Mouse (Mus musculus): Measurements from ENCODE around the gene Ccpg1. TPM values are rescaled to one million over a fixed set of nuclear protein-coding genes. Genes with fewer than 3 reads are reported as not detected.

The Ccpg1 gene
- total RNA-seq, 2 experiments from 2014 or later, result 149 to 152 TPM

GRCm38 (mm10) chr9:72968349-72969061 lies 16.7 kb upstream of the Ccpg1 start:
- peak overlapping the region; percentile 89 for H3K27ac ChIP-seq
- DNase-seq (ENCODE audit: low spot score in 2 of 2), result peak; percentile 80 to 91
- H3K4me3 ChIP-seq, result no peak overlapping the region
- peak; percentile 81 for TF ChIP-seq CTCF (conservative IDR thresholded peaks at IDR 0.05)

- peak overlapping the region; percentile 89 for H3K27ac ChIP-seq
- no peak; the same call in none of the 2 replicates for TF ChIP-seq CTCF (conservative IDR thresholded peaks at IDR 0.05)
- DNase-seq (ENCODE audit: low spot score in 2 of 2), result no peak
- no peak overlapping the region for H3K4me3 ChIP-seq
Measured at GRCm38 (mm10) chr9:72969874-72970273, 15.4 kb upstream of the Ccpg1 start.

- DNase-seq (ENCODE audit: low spot score in 2 of 2), result no peak
- Histone ChIP-seq H3K4me3 (no peak overlapping the region), H3K27ac (peak overlapping the region; percentile 59)
- no peak for TF ChIP-seq CTCF (conservative IDR thresholded peaks at IDR 0.05)
Measured at GRCm38 (mm10) chr9:72972435-72972834, 12.8 kb upstream of the Ccpg1 start.

GRCm38 (mm10) chr9:72972984-72973383 lies 12.2 kb upstream of the Ccpg1 start:
- peak; percentile 50 for TF ChIP-seq CTCF (conservative IDR thresholded peaks at IDR 0.05)

GRCm38 (mm10) chr9:72974734-72975133 lies 10.5 kb upstream of the Ccpg1 start:
- TF ChIP-seq CTCF (conservative IDR thresholded peaks at IDR 0.05), result no peak
- H3K4me3 ChIP-seq, result no peak overlapping the region
- H3K27ac ChIP-seq, result no peak overlapping the region
- no peak for DNase-seq (ENCODE audit: low spot score in 2 of 2)

More at GRCm38 (mm10) chr9:72972984-72973383, 12.2 kb upstream of the Ccpg1 start:
- H3K4me3 ChIP-seq, result no peak overlapping the region
- no peak for DNase-seq (ENCODE audit: low spot score in 2 of 2)
- no peak overlapping the region; the same call in 1 of the 2 replicates for H3K27ac ChIP-seq

GRCm38 (mm10) chr9:72975242-72975641 lies 10.0 kb upstream of the Ccpg1 start:
- Histone ChIP-seq H3K4me3 (no peak overlapping the region), H3K27ac (no peak overlapping the region)
- no peak for DNase-seq (ENCODE audit: low spot score in 2 of 2)
- no peak for TF ChIP-seq CTCF (conservative IDR thresholded peaks at IDR 0.05)

- Histone ChIP-seq H3K27ac (no peak overlapping the region), H3K4me3 (no peak overlapping the region)
- DNase-seq (ENCODE audit: low spot score in 2 of 2), result no peak
- peak; percentile 41 for TF ChIP-seq CTCF (conservative IDR thresholded peaks at IDR 0.05)
Measured at GRCm38 (mm10) chr9:72983066-72983465, 2.2 kb upstream of the Ccpg1 start.

GRCm38 (mm10) chr9:72987703-72988102 lies 2.5 kb downstream of the Ccpg1 start:
- H3K27ac ChIP-seq, result no peak overlapping the region
- H3K4me3 ChIP-seq, result no peak overlapping the region
- no peak for TF ChIP-seq CTCF (conservative IDR thresholded peaks at IDR 0.05)
- DNase-seq (ENCODE audit: low spot score in 2 of 2), result no peak

GRCm38 (mm10) chr9:72988706-72989105 lies 3.5 kb downstream of the Ccpg1 start:
- DNase-seq (ENCODE audit: low spot score in 2 of 2), result no peak
- Histone ChIP-seq H3K4me3 (no peak overlapping the region), H3K27ac (no peak overlapping the region; the same call in 1 of the 2 replicates)
- no peak for TF ChIP-seq CTCF (conservative IDR thresholded peaks at IDR 0.05)

GRCm38 (mm10) chr9:72991420-72991819 lies 6.2 kb downstream of the Ccpg1 start:
- Histone ChIP-seq H3K4me3 (no peak overlapping the region), H3K27ac (no peak overlapping the region)
- no peak for TF ChIP-seq CTCF (conservative IDR thresholded peaks at IDR 0.05)

GRCm38 (mm10) chr9:72992576-72992975 lies 7.3 kb downstream of the Ccpg1 start:
- TF ChIP-seq CTCF (conservative IDR thresholded peaks at IDR 0.05), result no peak
- Histone ChIP-seq H3K4me3 (no peak overlapping the region), H3K27ac (no peak overlapping the region)
- DNase-seq (ENCODE audit: low spot score in 2 of 2), result no peak

More at GRCm38 (mm10) chr9:72991420-72991819, 6.2 kb downstream of the Ccpg1 start:
- no peak for DNase-seq (ENCODE audit: low spot score in 2 of 2)

- no peak overlapping the region for H3K4me3 ChIP-seq
- no peak for DNase-seq (ENCODE audit: low spot score in 2 of 2)
- no peak overlapping the region for H3K27ac ChIP-seq
- TF ChIP-seq CTCF (conservative IDR thresholded peaks at IDR 0.05), result no peak
Measured at GRCm38 (mm10) chr9:72996167-72996566, 10.9 kb downstream of the Ccpg1 start.

- no peak for TF ChIP-seq CTCF (conservative IDR thresholded peaks at IDR 0.05)
- no peak overlapping the region for H3K4me3 ChIP-seq
- DNase-seq (ENCODE audit: low spot score in 2 of 2), result no peak
- no peak overlapping the region for H3K27ac ChIP-seq
Measured at GRCm38 (mm10) chr9:72996806-72997205, 11.6 kb downstream of the Ccpg1 start.

- H3K27ac ChIP-seq, result no peak overlapping the region
- TF ChIP-seq CTCF (conservative IDR thresholded peaks at IDR 0.05), result peak; percentile 56
- H3K4me3 ChIP-seq, result no peak overlapping the region
- DNase-seq (ENCODE audit: low spot score in 2 of 2), result no peak
Measured at GRCm38 (mm10) chr9:73000487-73000886, 15.3 kb downstream of the Ccpg1 start.
